Mouse (Mus musculus) hindbrain, embryonic 10.5 days (tissue): ENCODE results near the gene Gm5795. TPM values are rescaled to one million over a fixed set of nuclear protein-coding genes. Genes with fewer than 3 reads are reported as not detected.
"Not testable (repeated sequence)": the region's sequence is repeated elsewhere in the genome, so short reads cannot be mapped to it uniquely, and the experiment has no call there.

Source experiments
- DNase-seq: peaks from one replicate; pipeline ENCODE4 v3.0.0-alpha.2; 2017; ENCODE audit warnings: low spot score
- H3K27ac ChIP-seq: fragments of 300-500 bp; sonication (generic); 2 replicates; pipeline ENCODE4 v1.5.1; 2016; ENCODE audit warnings: mild to moderate bottlenecking, moderate library complexity
- H3K27me3 ChIP-seq: fragments of 300-500 bp; sonication (generic); 2 replicates; pipeline ENCODE4 v1.6.1; 2016; ENCODE audit warnings: mild to moderate bottlenecking; ENCODE audit not compliant: poor library complexity, insufficient read depth, severe bottlenecking
- H3K36me3 ChIP-seq: fragments of 300-500 bp; sonication (generic); 2 replicates; pipeline ENCODE4 v1.6.1; 2016; ENCODE audit warnings: mild to moderate bottlenecking, moderate library complexity
- H3K4me1 ChIP-seq: fragments of 300-500 bp; sonication (generic); replicated peaks from 2 replicates; pipeline ENCODE4 v1.6.1; 2016; ENCODE audit warnings: mild to moderate bottlenecking
- H3K4me3 ChIP-seq: fragments of 300-500 bp; sonication (generic); 2 replicates; pipeline ENCODE4 v1.5.1; 2016; ENCODE audit warnings: mild to moderate bottlenecking, moderate library complexity
- H3K9me3 ChIP-seq: fragments of 300-500 bp; sonication (generic); 2 replicates; pipeline ENCODE4 v1.6.1; 2016; ENCODE audit warnings: mild to moderate bottlenecking, moderate library complexity
- WGBS: fragments of 180-500 bp; shearing (Covaris S2); methylation state at CpG from one replicate; pipeline ENCODE4 v1.1.7; 2016; 5-methylcytosine and 5-hydroxymethylcytosine counted together
- polyA plus RNA-seq: library from polyadenylated mRNA; unstranded; fragments of >200 nt; fragmentation: Nextera tagmentation; extraction: Ambion mirVana; gene quantifications from 2 replicates; pipeline ENCODE4 v1.2.1, GENCODE M21; 2016

Gm5795 gene
- not detected in 2 replicates for polyA plus RNA-seq

DNA sequence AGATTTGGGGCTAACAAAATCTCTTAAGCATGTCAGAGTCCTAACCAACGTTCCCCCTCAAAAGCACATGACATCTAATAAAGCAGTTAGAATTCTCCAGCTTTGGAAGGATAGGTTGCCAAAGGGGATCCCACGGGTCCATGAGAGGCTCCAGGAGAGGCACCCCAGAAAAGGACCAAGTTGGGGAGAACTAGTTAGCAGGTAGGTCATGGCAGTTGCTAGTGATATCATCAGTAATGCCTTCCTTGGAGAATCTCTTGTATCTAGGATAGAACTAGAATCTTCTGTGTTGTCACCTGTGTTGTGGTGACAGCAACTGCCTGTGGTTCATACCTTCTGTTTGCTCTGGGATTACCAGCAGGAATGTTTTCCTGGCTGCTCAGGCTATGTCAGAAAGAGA is at the start of gene Gm5795:
Gm5795 (plus strand) TSS at position 301 of the 400 bp plus-strand sequence.
- H3K36me3 ChIP-seq, DNase-seq, H3K27ac ChIP-seq, H3K4me3 ChIP-seq, H3K9me3 ChIP-seq, H3K27me3 ChIP-seq, H3K4me1 ChIP-seq: not testable (repeated sequence)
- WGBS, result no CpG with 5 or more reads among the region's 2 CpGs

DNA sequence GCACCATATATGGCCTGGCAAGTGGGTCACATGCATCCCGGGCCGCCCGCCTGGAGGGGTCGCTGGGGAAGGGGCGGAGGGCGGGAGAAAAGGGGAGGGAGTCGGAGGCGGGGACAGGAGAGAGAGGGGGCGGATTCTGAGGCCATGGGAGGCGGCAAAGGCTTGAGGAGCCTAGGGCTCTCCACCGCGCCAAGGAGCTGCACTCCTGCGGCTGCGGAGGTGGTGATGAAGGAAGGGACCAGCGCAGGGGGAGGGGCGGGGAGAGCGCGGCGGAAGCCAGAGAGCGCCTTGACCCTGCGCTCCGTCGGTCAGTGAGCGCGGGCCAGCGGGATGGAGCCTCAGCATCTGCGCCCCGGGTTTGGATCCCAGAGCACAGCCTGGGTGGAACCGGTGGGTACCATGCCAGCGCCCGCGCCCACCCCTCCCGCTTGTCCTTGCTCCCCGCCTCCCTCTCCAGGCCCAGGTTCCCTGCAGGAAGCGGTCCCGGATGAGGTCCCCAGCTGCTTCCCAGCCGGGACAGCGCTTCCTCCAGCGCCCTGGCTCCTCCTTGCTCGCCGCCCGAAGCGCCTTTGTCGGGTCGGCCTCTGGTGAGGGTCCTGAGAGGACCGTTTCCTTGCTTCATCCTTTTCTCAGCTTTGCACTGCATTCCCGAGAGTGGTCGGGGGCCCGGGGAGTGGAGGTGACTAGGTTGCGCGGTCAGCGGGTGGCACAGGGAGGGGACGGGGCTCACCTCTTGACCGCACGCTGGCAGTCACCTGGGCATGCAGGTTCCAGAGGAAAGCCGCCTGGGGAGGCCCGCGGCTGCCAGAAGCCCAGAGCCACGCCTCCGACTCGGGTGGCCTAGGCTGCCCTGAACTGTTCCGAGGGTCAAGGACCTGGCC is 20.5 kb downstream of the Gm5795 start, which contains the start of gene D830030K20Rik:
D830030K20Rik (plus strand) TSS at position 217 of the 881 bp plus-strand sequence.
- H3K4me1 ChIP-seq, H3K36me3 ChIP-seq, H3K9me3 ChIP-seq, H3K27me3 ChIP-seq: not testable (repeated sequence)
- peak; percentile 22 for DNase-seq
- Histone ChIP-seq H3K27ac (peak within 1 kb of the TSS; percentile 40; the same call in 1 of the 2 replicates), H3K4me3 (peak within 1 kb of the TSS; percentile 58)
- WGBS, result under 1% methylated on average over 29 of the region's 62 CpGs

GRCm38 (mm10) chr14:3209367-3209766 is 21.3 kb downstream of the Gm5795 start:
- not testable (repeated sequence) for H3K9me3 ChIP-seq, H3K27ac ChIP-seq, H3K27me3 ChIP-seq, H3K4me3 ChIP-seq, H3K36me3 ChIP-seq, H3K4me1 ChIP-seq
- 10% methylated on average over 9 of the region's 11 CpGs for WGBS
- DNase-seq, result peak; percentile 29

Other genes with a start within 250 kb of the Gm5795 start
- gene Gm2888, start 158.3 kb upstream of the Gm5795 start, polyA plus RNA-seq, result not detected in 2 replicates
- gene Gm2897, start 139.0 kb upstream of the Gm5795 start, polyA plus RNA-seq, result 2.3 and 4.3 TPM in 2 replicates
- gene Gm10340, start 54.3 kb upstream of the Gm5795 start, polyA plus RNA-seq, result not detected in 2 replicates
- 9.5 and 9.7 TPM in 2 replicates for gene D830030K20Rik, start 20.2 kb downstream of the Gm5795 start, polyA plus RNA-seq
- gene Gm2956, start 144.4 kb downstream of the Gm5795 start, polyA plus RNA-seq, result not detected in 2 replicates
- gene Gm10413, start 206.8 kb downstream of the Gm5795 start, polyA plus RNA-seq, result not detected in 2 replicates
- gene Gm10409, start 224.4 kb downstream of the Gm5795 start, polyA plus RNA-seq, result 1.0 and 1.6 TPM in 2 replicates
- gene Gm3005, start 239.8 kb downstream of the Gm5795 start, polyA plus RNA-seq, result 1.1 and 1.2 TPM in 2 replicates